Mouse (Mus musculus): ENCODE data around the gene Slc38a3. TPM values are rescaled to one million over a fixed set of nuclear protein-coding genes. Genes with fewer than 3 reads are reported as not detected.
A peak's percentile ranks its signal among the peaks of the same experiment; 100 is the strongest.

Gene Slc38a3
- polyA plus RNA-seq, 1 experiment from 2014 or later: 3.9 TPM

DNA sequence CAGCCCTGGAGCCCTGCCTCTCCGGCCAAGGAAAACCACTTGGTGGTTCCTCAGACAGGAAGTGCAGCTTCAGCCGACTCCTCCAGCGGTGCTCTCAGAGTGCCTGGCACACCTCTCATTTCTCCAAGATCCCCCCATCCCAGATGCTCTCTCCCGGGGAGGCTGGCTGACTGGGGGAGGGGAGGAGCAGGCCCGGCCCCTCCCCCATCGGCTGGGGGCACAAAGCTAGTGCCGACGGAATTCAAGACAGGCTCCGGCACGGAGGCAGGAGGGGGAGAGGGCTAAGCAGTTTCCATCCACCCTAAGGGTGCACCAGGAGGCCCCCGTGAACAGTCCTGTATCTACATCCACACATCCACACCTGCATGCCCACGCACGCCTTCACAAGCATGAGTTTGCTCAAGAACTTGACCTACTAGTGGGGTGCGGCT, 37.5 kb upstream of the Slc38a3 start:
- Histone ChIP-seq H3K9ac (ENCODE audit: low read length) (peak overlapping the region; percentile 39), H3K4me1 (ENCODE audit: control insufficient read depth, insufficient read depth, low read length) (peaks cover 25% of the 10 kb centered on the region), H3K9me3 (replicated peaks; ENCODE audit: control insufficient read depth, low read length) (no peaks in the 10 kb centered on the region), H3K27ac (ENCODE audit: low read length) (0 out of 2 replicates have a peak overlapping the region, but pooled peaks have one; percentile 13), H3K4me3 (ENCODE audit: low read length) (peak overlapping the region; percentile 72), H3K27me3 (ENCODE audit: control insufficient read depth, insufficient read depth, low read length) (peaks cover 27% of the 10 kb centered on the region), H3K4me2 (ENCODE audit: low read depth, low read length) (peak overlapping the region; percentile 97), H3K36me3 (ENCODE audit: control insufficient read depth, insufficient read depth) (no peaks in the 10 kb centered on the region)
- ATAC-seq (replicated peaks; ENCODE audit: extremely low read depth, insufficient read depth, low FRiP score): no peak
- WGBS: 6% methylated on average over 14 of the region's 14 CpGs

GRCm38 (mm10) chr9:107703337-107704122, 34.2 kb upstream of the Slc38a3 start:
- WGBS: 58% methylated on average over 14 of the region's 14 CpGs
- Histone ChIP-seq H3K36me3 (ENCODE audit: control insufficient read depth, insufficient read depth) (no peaks in the 10 kb centered on the region), H3K4me1 (ENCODE audit: control insufficient read depth, insufficient read depth, low read length) (peaks cover 47% of the 10 kb centered on the region), H3K27me3 (ENCODE audit: control insufficient read depth, insufficient read depth, low read length) (peaks cover 17% of the 10 kb centered on the region), H3K9ac (ENCODE audit: low read length) (no peak overlapping the region), H3K4me3 (ENCODE audit: low read length) (no peak overlapping the region), H3K9me3 (replicated peaks; ENCODE audit: control insufficient read depth, low read length) (no peaks in the 10 kb centered on the region), H3K4me2 (ENCODE audit: low read depth, low read length) (no peak overlapping the region), H3K27ac (ENCODE audit: low read length) (no peak overlapping the region)
- no peak for ATAC-seq (replicated peaks; ENCODE audit: extremely low read depth, insufficient read depth, low FRiP score)

GRCm38 (mm10) chr9:107702606-107703185, 33.4 kb upstream of the Slc38a3 start:
- Histone ChIP-seq H3K9ac (ENCODE audit: low read length) (0 out of 2 replicates have a peak overlapping the region, but pooled peaks have one; percentile 21), H3K36me3 (ENCODE audit: control insufficient read depth, insufficient read depth) (no peaks in the 10 kb centered on the region), H3K27me3 (ENCODE audit: control insufficient read depth, insufficient read depth, low read length) (peaks cover 17% of the 10 kb centered on the region), H3K4me1 (ENCODE audit: control insufficient read depth, insufficient read depth, low read length) (peaks cover 44% of the 10 kb centered on the region), H3K27ac (ENCODE audit: low read length) (no peak overlapping the region; the same call in 1 of the 2 replicates), H3K4me2 (ENCODE audit: low read depth, low read length) (no peak overlapping the region), H3K9me3 (replicated peaks; ENCODE audit: control insufficient read depth, low read length) (no peaks in the 10 kb centered on the region), H3K4me3 (ENCODE audit: low read length) (no peak overlapping the region)
- ATAC-seq (replicated peaks; ENCODE audit: extremely low read depth, insufficient read depth, low FRiP score): no peak
- 74% methylated on average over 3 of the region's 3 CpGs for WGBS

- Histone ChIP-seq H3K4me2 (ENCODE audit: low read depth, low read length) (no peak overlapping the region), H3K9ac (ENCODE audit: low read length) (no peak overlapping the region)
- WGBS: 49% methylated on average over 12 of the region's 12 CpGs
These were observed 32.3 kb upstream of the Slc38a3 start for GRCm38 (mm10) chr9:107701594-107701993.

GRCm38 (mm10) chr9:107700114-107700571, 30.8 kb upstream of the Slc38a3 start:
- Histone ChIP-seq H3K4me3 (ENCODE audit: low read length) (no peak overlapping the region), H3K9ac (ENCODE audit: low read length) (no peak overlapping the region), H3K27me3 (ENCODE audit: control insufficient read depth, insufficient read depth, low read length) (peaks cover under 1% of the 10 kb centered on the region; the same call in 1 of the 2 replicates), H3K36me3 (ENCODE audit: control insufficient read depth, insufficient read depth) (no peaks in the 10 kb centered on the region), H3K27ac (ENCODE audit: low read length) (peak overlapping the region; percentile 17; the same call in 1 of the 2 replicates), H3K9me3 (replicated peaks; ENCODE audit: control insufficient read depth, low read length) (no peaks in the 10 kb centered on the region), H3K4me1 (ENCODE audit: control insufficient read depth, insufficient read depth, low read length) (peaks cover 38% of the 10 kb centered on the region), H3K4me2 (ENCODE audit: low read depth, low read length) (no peak overlapping the region)
- ATAC-seq (replicated peaks; ENCODE audit: extremely low read depth, insufficient read depth, low FRiP score): no peak
- 41% methylated on average over 6 of the region's 6 CpGs for WGBS

More at GRCm38 (mm10) chr9:107701594-107701993, 32.3 kb upstream of the Slc38a3 start:
- Histone ChIP-seq H3K27ac (ENCODE audit: low read length) (peak overlapping the region; percentile 37; the same call in 1 of the 2 replicates), H3K4me3 (ENCODE audit: low read length) (no peak overlapping the region), H3K36me3 (ENCODE audit: control insufficient read depth, insufficient read depth) (no peaks in the 10 kb centered on the region), H3K4me1 (ENCODE audit: control insufficient read depth, insufficient read depth, low read length) (peaks cover 36% of the 10 kb centered on the region), H3K9me3 (replicated peaks; ENCODE audit: control insufficient read depth, low read length) (no peaks in the 10 kb centered on the region), H3K27me3 (ENCODE audit: control insufficient read depth, insufficient read depth, low read length) (peaks cover 9% of the 10 kb centered on the region)
- peak; percentile 31 for ATAC-seq (replicated peaks; ENCODE audit: extremely low read depth, insufficient read depth, low FRiP score)

- Histone ChIP-seq H3K36me3 (ENCODE audit: control insufficient read depth, insufficient read depth) (no peaks in the 10 kb centered on the region), H3K4me3 (ENCODE audit: low read length) (no peak overlapping the region), H3K4me1 (ENCODE audit: control insufficient read depth, insufficient read depth, low read length) (peaks cover 44% of the 10 kb centered on the region), H3K4me2 (ENCODE audit: low read depth, low read length) (no peak overlapping the region), H3K27ac (ENCODE audit: low read length) (peak overlapping the region; percentile 29; the same call in 1 of the 2 replicates), H3K9me3 (replicated peaks; ENCODE audit: control insufficient read depth, low read length) (no peaks in the 10 kb centered on the region), H3K27me3 (ENCODE audit: control insufficient read depth, insufficient read depth, low read length) (no peaks in the 10 kb centered on the region), H3K9ac (ENCODE audit: low read length) (no peak overlapping the region)
- ATAC-seq (replicated peaks; ENCODE audit: extremely low read depth, insufficient read depth, low FRiP score): no peak
- 28% methylated on average over 9 of the region's 9 CpGs for WGBS
These were observed 30.1 kb upstream of the Slc38a3 start for GRCm38 (mm10) chr9:107699376-107699980.

- Histone ChIP-seq H3K4me1 (ENCODE audit: control insufficient read depth, insufficient read depth, low read length) (peaks cover 45% of the 10 kb centered on the region), H3K27me3 (ENCODE audit: control insufficient read depth, insufficient read depth, low read length) (no peaks in the 10 kb centered on the region), H3K4me3 (ENCODE audit: low read length) (no peak overlapping the region), H3K9me3 (replicated peaks; ENCODE audit: control insufficient read depth, low read length) (no peaks in the 10 kb centered on the region), H3K36me3 (ENCODE audit: control insufficient read depth, insufficient read depth) (no peaks in the 10 kb centered on the region), H3K9ac (ENCODE audit: low read length) (no peak overlapping the region), H3K27ac (ENCODE audit: low read length) (0 out of 2 replicates have a peak overlapping the region, but pooled peaks have one; percentile 12), H3K4me2 (ENCODE audit: low read depth, low read length) (no peak overlapping the region)
- no peak for ATAC-seq (replicated peaks; ENCODE audit: extremely low read depth, insufficient read depth, low FRiP score)
- WGBS: 41% methylated on average over 14 of the region's 14 CpGs
These were observed 29.4 kb upstream of the Slc38a3 start for GRCm38 (mm10) chr9:107698611-107699190.

DNA sequence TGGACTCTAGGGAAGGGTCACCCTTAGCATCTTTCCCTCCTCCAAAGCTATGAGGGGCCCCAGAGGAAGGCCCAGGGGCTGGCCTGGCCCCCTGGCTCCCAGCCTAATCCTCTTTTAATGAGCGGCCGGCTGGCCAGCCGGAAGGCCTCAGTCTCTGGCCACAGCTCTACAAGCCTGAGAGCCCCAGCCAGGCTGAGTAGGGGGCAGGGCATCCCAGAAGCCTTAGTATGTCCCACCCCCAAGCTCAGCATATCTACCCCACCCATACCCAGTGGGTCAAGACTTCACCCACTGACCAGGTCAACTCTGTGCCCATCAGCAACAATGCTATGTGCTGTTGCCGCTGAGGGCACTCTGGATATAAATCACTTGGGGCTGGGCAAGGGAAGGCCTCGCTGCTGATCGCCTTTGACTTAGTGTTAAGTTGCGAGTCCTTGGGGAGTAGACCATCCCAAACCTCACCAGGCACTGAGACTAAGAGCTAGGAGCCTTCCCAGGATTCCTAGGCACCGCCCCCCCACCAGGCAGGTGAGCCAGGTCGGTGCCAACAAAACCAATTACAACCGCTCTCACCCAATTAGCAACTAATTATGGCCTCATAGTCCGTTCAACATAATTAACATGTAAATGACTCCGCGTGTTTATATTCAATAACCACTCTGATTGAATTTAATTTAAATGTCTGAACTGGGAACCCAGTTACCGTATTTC, 28.6 kb upstream of the Slc38a3 start:
- Histone ChIP-seq H3K4me1 (ENCODE audit: control insufficient read depth, insufficient read depth, low read length) (peaks cover 52% of the 10 kb centered on the region), H3K27me3 (ENCODE audit: control insufficient read depth, insufficient read depth, low read length) (no peaks in the 10 kb centered on the region), H3K9ac (ENCODE audit: low read length) (no peak overlapping the region), H3K36me3 (ENCODE audit: control insufficient read depth, insufficient read depth) (no peaks in the 10 kb centered on the region), H3K4me2 (ENCODE audit: low read depth, low read length) (no peak overlapping the region), H3K4me3 (ENCODE audit: low read length) (no peak overlapping the region), H3K27ac (ENCODE audit: low read length) (no peak overlapping the region), H3K9me3 (replicated peaks; ENCODE audit: control insufficient read depth, low read length) (no peaks in the 10 kb centered on the region)
- no peak for ATAC-seq (replicated peaks; ENCODE audit: extremely low read depth, insufficient read depth, low FRiP score)
- WGBS: 51% methylated on average over 14 of the region's 14 CpGs

Measured in heart, embryonic 16.5 days (tissue).